Mouse (Mus musculus) lung, embryonic 16.5 days (tissue): ENCODE data around the gene Mgst2. TPM values are rescaled to one million over a fixed set of nuclear protein-coding genes. Genes with fewer than 3 reads are reported as not detected.

ENCODE experiments used
- ATAC-seq: fragments of 200-750 bp; cut with Nextera tagmentation; 2 replicates; pipeline ENCODE4 v1.8.0; 2017; ENCODE audit warnings: low read depth, mild to moderate bottlenecking, moderate library complexity
- H3K27ac ChIP-seq: fragments of 300-500 bp; sonication (generic); 2 replicates; pipeline ENCODE4 v1.5.1; 2014; ENCODE audit warnings: mild to moderate bottlenecking, control low read depth, low read length
- H3K27me3 ChIP-seq: fragments of 300-500 bp; sonication (generic); 2 replicates; pipeline ENCODE4 v1.6.1; 2014; ENCODE audit warnings: low read depth, low read length, mixed read lengths; ENCODE audit not compliant: control insufficient read depth, insufficient read depth
- H3K36me3 ChIP-seq: fragments of 300-500 bp; sonication (generic); 2 replicates; pipeline ENCODE4 v1.6.1; 2014; ENCODE audit warnings: low read length; ENCODE audit not compliant: control insufficient read depth, insufficient read depth
- H3K4me1 ChIP-seq: fragments of 300-500 bp; sonication (generic); replicated peaks from 2 replicates; pipeline ENCODE4 v1.6.1; 2014; ENCODE audit warnings: low read length, mixed read lengths; ENCODE audit not compliant: control insufficient read depth, insufficient read depth
- H3K4me2 ChIP-seq: fragments of 300-500 bp; sonication (generic); 2 replicates; pipeline ENCODE4 v1.6.1; 2014; ENCODE audit warnings: low read depth, low read length, control low read depth
- H3K4me3 ChIP-seq: fragments of 300-500 bp; sonication (generic); 2 replicates; pipeline ENCODE4 v1.5.1; 2014; ENCODE audit warnings: mild to moderate bottlenecking, low read length, control low read depth
- H3K9ac ChIP-seq: fragments of 300-500 bp; sonication (generic); 2 replicates; pipeline ENCODE4 v1.6.1; 2014; ENCODE audit warnings: low read length, control low read depth
- H3K9me3 ChIP-seq: fragments of 300-500 bp; sonication (generic); 2 replicates; pipeline ENCODE4 v1.6.1; 2016; ENCODE audit warnings: low read length; ENCODE audit not compliant: control insufficient read depth
- WGBS: fragments of 180-500 bp; shearing (Covaris S2); extraction: QIAGEN DNeasy Blood & Tissue Kit; methylation state at CpG from one replicate; pipeline ENCODE4 v1.1.7; 2014; 5-methylcytosine and 5-hydroxymethylcytosine counted together
- polyA plus RNA-seq: library from polyadenylated mRNA; unstranded; fragments of >200 nt; fragmentation: Nextera tagmentation; extraction: Ambion mirVana; gene quantifications from 2 replicates; pipeline ENCODE4 v1.2.1, GENCODE M21; 2015

Gene Mgst2
- polyA plus RNA-seq, 1 experiment from 2014 or later = 5.4 TPM

DNA sequence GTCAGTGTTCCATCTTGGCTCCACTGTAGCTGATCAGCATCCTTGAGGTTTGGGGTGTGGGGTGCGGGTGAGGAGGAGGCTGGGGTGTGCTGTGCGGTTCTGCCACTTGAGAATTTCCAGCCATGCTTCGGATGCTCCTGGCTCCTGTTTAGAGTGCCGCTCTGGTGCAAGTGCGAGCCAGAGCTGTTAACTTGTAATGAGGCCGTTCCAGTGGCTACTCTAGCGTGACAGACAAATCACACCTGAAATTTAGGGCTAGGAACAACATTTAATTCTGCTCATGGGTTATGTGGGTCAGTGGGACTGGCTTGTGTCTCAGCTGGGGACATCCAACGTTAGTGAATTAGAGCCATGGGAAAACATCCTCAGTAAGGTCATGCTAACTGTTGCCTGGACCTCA, 10.2 kb upstream of the Mgst2 start:
- no peak overlapping the region for H3K9ac ChIP-seq
- no peak overlapping the region for H3K27ac ChIP-seq
- no peak overlapping the region for H3K4me2 ChIP-seq
- 75% methylated on average over 8 of the region's 8 CpGs for WGBS
- H3K4me3 ChIP-seq = no peak overlapping the region
- H3K9me3 ChIP-seq = no peaks in the 10 kb centered on the region
- peaks cover 10% of the 10 kb centered on the region for H3K4me1 ChIP-seq
- ATAC-seq = no peak
- H3K36me3 ChIP-seq = no peaks in the 10 kb centered on the region
- H3K27me3 ChIP-seq = no peaks in the 10 kb centered on the region

DNA sequence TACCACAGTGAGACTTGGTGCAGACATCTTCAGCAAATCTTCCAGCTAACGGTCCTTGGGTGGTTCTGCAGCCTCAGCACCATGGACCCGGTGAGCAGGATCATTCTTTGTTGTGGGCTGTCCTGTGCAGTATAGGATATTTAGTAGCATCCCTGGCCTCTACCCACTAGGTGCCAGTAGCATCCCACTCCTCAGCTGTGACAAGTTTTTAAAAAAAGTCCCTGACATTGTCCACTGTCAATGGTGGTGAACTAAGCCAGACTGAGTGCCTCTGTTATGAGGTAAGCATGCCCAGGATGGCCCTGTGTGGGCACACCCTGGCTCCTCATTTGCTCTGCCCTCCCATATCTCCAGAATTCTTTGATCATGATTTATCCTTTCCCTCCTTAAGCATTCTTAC, 9.0 kb upstream of the Mgst2 start:
- Histone ChIP-seq H3K4me2 (no peak overlapping the region), H3K9ac (no peak overlapping the region), H3K36me3 (no peaks in the 10 kb centered on the region), H3K4me3 (no peak overlapping the region), H3K27ac (no peak overlapping the region), H3K27me3 (no peaks in the 10 kb centered on the region), H3K4me1 (peaks cover 10% of the 10 kb centered on the region), H3K9me3 (no peaks in the 10 kb centered on the region)
- ATAC-seq = no peak
- 64% methylated on average over 2 of the region's 2 CpGs for WGBS

DNA sequence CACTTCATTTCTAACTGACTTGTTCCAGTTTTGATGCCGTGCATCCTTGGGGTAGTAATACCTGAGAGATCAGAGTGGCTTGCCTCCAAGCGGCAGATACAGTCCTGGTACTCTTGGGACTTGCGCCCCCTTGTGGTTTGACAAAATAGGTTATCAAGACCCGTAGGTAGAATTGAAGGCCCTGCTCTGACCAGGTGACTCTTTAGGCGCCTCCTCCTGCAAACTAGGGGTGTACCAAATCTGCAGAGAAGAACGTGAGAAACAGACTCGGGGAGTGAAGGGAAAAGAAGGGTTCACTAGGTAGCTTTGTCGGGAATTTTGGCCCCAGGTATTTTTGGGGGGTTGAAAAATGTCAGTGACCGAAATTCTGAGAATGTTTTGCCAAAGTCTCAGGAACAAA, 7.9 kb upstream of the Mgst2 start:
- H3K9ac ChIP-seq = no peak overlapping the region
- no peaks in the 10 kb centered on the region for H3K9me3 ChIP-seq
- H3K4me2 ChIP-seq = peak overlapping the region; percentile 50
- peak overlapping the region; percentile 10 for H3K4me3 ChIP-seq
- peak; percentile 78 for ATAC-seq
- peaks cover 7% of the 10 kb centered on the region for H3K4me1 ChIP-seq
- no peaks in the 10 kb centered on the region for H3K36me3 ChIP-seq
- peak overlapping the region; percentile 57 for H3K27ac ChIP-seq
- 3% methylated on average over 9 of the region's 9 CpGs for WGBS
- H3K27me3 ChIP-seq = no peaks in the 10 kb centered on the region

DNA sequence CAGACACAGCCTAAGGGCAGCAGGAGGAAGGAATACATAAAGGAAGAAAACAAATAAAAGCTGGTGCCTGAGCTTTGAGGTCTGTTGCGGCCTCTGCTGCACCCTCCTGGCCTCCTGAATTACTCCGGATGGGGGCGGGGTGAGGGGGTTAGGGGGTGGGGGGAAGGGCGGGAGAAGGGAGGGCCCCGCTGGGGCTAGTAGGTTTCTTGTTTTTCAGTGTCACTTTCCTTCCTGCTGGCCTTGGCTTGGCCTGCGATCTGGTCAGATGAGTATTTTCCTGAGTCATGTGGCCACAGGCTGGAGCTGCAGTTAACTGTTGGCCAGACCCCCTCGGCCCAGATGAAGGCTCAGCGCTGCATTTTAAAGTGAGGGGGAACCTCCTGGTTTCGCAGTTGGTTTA, 7.5 kb upstream of the Mgst2 start:
- Histone ChIP-seq H3K27me3 (no peaks in the 10 kb centered on the region), H3K9me3 (no peaks in the 10 kb centered on the region), H3K27ac (peak overlapping the region; percentile 57; the same call in 1 of the 2 replicates), H3K4me2 (peak overlapping the region; percentile 50), H3K36me3 (no peaks in the 10 kb centered on the region), H3K4me3 (peak overlapping the region; percentile 10), H3K9ac (peak overlapping the region; percentile 12; the same call in 1 of the 2 replicates), H3K4me1 (peaks cover 7% of the 10 kb centered on the region)
- peak; percentile 69 for ATAC-seq
- WGBS = 5% methylated on average over 8 of the region's 9 CpGs

DNA sequence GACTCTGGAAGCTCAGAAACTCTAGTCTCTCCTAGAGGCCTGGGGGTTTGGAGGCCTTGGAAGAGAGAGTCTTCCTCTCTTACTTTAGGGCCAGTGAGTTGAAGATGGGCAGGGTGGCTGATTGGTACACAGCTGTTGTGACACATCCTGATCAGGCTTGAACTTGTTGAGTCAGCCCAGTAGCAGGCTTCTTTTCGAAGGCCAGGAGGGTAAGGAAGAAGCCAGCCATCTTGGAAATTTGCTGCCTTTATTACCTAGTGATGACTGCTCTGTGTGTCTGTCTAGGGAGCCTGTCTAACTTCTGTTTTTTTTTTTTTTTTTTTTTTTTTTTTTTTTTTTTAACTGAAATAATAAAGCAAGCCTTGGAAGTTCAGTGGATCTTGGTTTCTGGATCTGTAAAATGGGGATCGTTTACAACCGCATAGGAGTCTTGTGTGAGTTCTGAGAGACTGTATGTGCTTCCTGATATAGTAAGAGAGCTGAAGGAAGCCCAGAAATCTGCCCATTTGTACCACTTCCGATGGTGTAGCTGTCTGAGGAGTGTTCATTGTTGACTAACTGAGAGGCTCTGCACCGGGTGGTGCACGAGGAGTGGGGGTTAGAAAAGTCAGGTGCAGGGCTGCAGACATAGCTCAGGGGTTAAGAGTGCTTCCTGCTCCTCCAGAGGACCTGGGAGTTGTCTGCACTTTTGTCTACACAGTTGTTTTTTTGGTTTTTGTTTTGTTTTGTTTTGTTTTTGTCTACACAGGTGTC, 5.7 kb upstream of the Mgst2 start:
- 59% methylated on average over 6 of the region's 6 CpGs for WGBS
- no peak overlapping the region for H3K9ac ChIP-seq
- no peaks in the 10 kb centered on the region for H3K9me3 ChIP-seq
- ATAC-seq = no peak
- H3K4me2 ChIP-seq = no peak overlapping the region
- no peaks in the 10 kb centered on the region for H3K36me3 ChIP-seq
- no peaks in the 10 kb centered on the region for H3K27me3 ChIP-seq
- H3K4me1 ChIP-seq = peaks cover 7% of the 10 kb centered on the region; the same call in 1 of the 2 replicates
- no peak overlapping the region for H3K27ac ChIP-seq
- H3K4me3 ChIP-seq = no peak overlapping the region

DNA sequence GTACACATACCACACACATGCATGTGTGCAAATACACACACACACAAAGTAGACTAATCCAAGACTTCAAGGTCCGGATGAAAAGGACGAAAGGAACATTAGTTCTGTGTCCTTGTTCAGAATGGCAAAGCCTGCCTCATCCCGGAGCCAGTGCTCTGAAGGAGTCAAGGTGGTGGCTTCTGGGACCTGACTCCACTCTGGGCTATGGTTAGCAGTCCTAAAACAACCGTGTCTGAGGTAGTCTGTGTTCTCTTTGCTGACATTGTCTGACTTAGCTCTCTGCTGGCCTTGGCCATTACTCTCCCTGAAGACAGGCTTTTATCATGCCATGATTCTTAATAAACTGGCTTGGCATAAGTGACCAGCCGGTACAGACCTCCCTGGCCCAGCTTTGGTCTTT, 745 bp upstream of the Mgst2 start:
- 88% methylated on average over 5 of the region's 5 CpGs for WGBS
- Histone ChIP-seq H3K4me1 (peaks cover 14% of the 10 kb centered on the region), H3K27me3 (no peaks in the 10 kb centered on the region), H3K9ac (no peak overlapping the region), H3K36me3 (no peaks in the 10 kb centered on the region), H3K4me3 (no peak overlapping the region), H3K4me2 (no peak overlapping the region), H3K27ac (no peak overlapping the region), H3K9me3 (no peaks in the 10 kb centered on the region)
- ATAC-seq = no peak

DNA sequence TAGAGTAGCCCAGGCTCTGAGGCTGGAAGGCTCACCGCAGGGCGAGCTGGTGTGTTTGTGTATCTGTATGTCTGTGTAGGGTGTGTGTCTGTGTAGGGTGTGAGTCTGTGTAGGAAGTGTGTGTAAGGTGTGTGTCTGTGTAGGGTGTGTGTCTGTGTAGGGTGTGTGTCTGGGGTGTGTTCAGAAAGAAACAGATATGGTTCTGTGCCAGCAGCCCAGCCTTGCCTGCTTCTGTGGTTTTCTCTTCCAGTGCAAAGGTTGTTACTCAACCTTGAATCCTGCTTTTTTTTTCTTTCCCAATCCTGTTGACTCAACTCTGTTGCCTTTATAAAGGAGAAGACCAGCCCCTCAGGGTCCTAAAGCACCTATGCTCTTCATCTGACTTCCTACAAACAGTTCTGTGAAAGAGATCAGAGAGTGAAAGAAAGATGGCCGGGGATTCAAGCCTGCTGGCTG, 689 bp downstream of the Mgst2 start:
- 79% methylated on average over 3 of the region's 3 CpGs for WGBS
- no peak for ATAC-seq
- H3K4me1 ChIP-seq = peaks cover 14% of the 10 kb centered on the region
- H3K4me2 ChIP-seq = no peak overlapping the region
- 0 out of 2 replicates have a peak overlapping the region, but pooled peaks have one; percentile 4 for H3K9ac ChIP-seq
- H3K27me3 ChIP-seq = no peaks in the 10 kb centered on the region
- H3K36me3 ChIP-seq = no peaks in the 10 kb centered on the region
- H3K27ac ChIP-seq = peak overlapping the region; percentile 36; the same call in 1 of the 2 replicates
- no peaks in the 10 kb centered on the region for H3K9me3 ChIP-seq
- H3K4me3 ChIP-seq = no peak overlapping the region

DNA sequence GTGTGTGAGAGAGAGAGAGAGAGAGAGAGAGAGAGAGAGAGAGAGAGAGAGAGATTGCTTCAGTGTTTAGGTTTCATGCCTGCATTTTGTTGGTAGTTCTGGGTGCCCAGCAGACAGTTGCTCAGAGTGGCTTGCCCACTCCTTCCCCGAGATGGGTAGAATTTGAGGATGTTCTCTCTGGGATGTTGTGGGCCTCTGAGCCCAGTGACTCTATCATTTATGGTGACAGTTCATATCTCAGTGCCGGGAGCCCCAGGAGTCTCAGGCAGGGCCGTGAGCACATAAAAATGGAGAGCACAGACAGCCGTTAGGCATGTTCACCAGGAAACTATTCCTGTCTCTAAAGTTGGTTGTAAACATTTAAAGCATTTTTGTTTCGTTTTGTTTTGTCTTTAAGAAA, 1.2 kb downstream of the Mgst2 start:
- 32% methylated on average over 5 of the region's 5 CpGs for WGBS
- Histone ChIP-seq H3K36me3 (no peaks in the 10 kb centered on the region), H3K27ac (no peak overlapping the region), H3K9me3 (no peaks in the 10 kb centered on the region), H3K4me2 (no peak overlapping the region), H3K27me3 (no peaks in the 10 kb centered on the region), H3K4me1 (peaks cover 14% of the 10 kb centered on the region), H3K9ac (no peak overlapping the region), H3K4me3 (no peak overlapping the region)
- ATAC-seq = no peak

DNA sequence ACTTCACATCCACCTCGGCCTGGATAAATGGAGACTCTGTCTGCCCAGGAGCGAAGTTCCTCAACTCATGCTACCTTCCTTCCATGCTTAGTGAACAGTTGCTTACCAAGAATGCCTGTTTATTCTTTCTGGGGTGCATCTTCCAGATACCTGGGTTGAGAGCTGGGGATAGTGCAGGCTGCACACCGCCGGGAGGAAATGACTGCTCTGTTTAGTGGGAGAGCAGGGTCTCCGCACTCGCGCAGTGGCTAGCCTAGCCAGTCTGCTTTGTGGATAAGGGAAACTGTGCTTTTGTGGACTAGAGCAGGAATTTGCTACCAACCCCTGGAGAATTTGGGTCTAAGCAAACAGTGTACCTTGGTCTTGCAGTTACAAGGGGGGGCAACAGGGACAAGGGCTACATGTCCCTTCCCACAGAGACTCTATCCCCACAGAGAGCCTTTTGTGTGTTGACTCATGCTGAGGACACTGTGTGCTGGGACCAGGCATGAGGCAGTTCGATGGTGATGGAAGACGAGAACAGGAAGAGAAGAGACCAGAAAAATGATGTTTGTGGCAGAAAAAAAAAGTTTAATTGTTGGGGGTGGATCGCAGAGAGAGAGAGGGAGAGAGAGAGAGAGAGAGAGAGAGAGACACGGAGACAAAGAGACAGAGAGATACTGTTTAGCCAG, 1.9 kb downstream of the Mgst2 start:
- Histone ChIP-seq H3K4me2 (no peak overlapping the region), H3K27me3 (no peaks in the 10 kb centered on the region), H3K36me3 (no peaks in the 10 kb centered on the region), H3K9me3 (no peaks in the 10 kb centered on the region), H3K9ac (no peak overlapping the region), H3K4me1 (peaks cover 14% of the 10 kb centered on the region), H3K4me3 (no peak overlapping the region), H3K27ac (peak overlapping the region; percentile 5; the same call in 1 of the 2 replicates)
- WGBS = 49% methylated on average over 11 of the region's 11 CpGs
- ATAC-seq = no peak
